Mouse (Mus musculus) spleen, adult 2 months (tissue): Measurements from ENCODE around the gene Usp15.

Experiments
- CTCF ChIP-seq: fragments of 200-500 bp; IDR thresholded peaks from 2 replicates; pipeline ENCODE4 v1.5.1; 2011; ENCODE audit warnings: mild to moderate bottlenecking, inconsistent platforms; ENCODE audit not compliant: insufficient read depth, insufficient read length, insufficient replicate concordance; ENCODE audit errors: extremely low read depth
- POLR2A ChIP-seq: fragments of 200-500 bp; IDR thresholded peaks from 2 replicates; pipeline ENCODE4 v1.6.1; 2011; ENCODE audit warnings: low read depth, low read length, inconsistent platforms

GRCm38 (mm10) chr10:123222785-123223184 lies 26.0 kb upstream of the Usp15 start:
- no peak for TF ChIP-seq CTCF
- no peak for TF ChIP-seq POLR2A
